Mouse (Mus musculus): ENCODE data around the gene Clip2. TPM values are rescaled to one million over a fixed set of nuclear protein-coding genes. Genes with fewer than 3 reads are reported as not detected.

The Clip2 gene
- 77.0 and 115 TPM in 2 replicates for polyA plus RNA-seq (2012; rRNA removed)

DNA sequence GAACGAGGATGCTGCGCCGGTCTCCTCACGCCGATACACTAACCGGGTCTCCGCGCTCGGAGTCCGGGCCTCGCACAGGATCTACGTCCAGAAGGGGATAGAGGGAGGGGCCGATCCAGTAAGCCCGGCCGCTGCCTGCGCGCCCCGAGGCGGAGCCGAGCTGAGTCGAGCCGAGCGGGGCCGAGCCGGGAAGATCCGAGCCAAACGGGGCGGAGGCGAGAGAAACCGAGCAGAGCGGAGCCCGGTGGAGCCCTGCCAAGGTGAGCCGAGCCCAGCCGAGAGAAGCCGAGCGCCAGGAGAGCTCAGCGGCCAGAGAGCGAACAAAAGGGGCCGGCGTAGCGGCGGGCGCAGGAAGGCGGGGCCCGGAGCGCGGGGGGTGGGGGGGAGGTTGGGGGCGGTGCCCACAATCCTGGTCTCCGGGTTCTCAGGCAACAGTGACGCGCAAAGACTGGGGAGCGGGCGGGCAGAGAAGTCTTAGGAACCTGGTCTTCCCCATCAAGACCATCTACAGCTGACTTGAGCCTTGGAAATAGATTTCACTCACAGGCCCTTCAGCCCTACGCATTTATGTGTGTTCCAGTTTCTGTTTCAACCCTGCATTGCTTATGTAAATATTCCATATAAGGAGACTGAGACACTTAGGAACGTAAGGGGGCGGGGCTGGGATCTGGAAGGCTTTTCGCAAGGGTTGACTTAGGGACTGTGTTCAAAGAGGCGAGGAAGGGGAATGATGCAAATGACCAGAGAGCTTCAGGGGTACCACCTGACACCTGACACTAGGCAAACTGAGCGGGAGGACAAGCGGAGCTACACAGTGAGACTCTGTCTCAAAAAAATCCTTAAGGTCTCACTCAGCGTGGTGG is at the start of gene Clip2:
Clip2 (minus strand) TSS at position 325 of the 863 bp plus-strand sequence.
- TF ChIP-seq CTCF (IDR thresholded peaks at IDR 0.05; ENCODE audit: borderline replicate concordance, extremely low read depth, insufficient read depth, insufficient read length) (no peak), POLR2A (IDR thresholded peaks at IDR 0.05; ENCODE audit: borderline replicate concordance, extremely low read depth, insufficient read depth, insufficient read length, poor library complexity, severe bottlenecking) (peak; percentile 68)
- peak; percentile 98 for DNase-seq (ENCODE audit: low read depth)

GRCm38 (mm10) chr5:134597711-134598110 is 45.5 kb upstream of the Clip2 start:
- TF ChIP-seq POLR2A (IDR thresholded peaks at IDR 0.05; ENCODE audit: borderline replicate concordance, extremely low read depth, insufficient read depth, insufficient read length, poor library complexity, severe bottlenecking) (no peak), CTCF (IDR thresholded peaks at IDR 0.05; ENCODE audit: borderline replicate concordance, extremely low read depth, insufficient read depth, insufficient read length) (no peak)
- DNase-seq (ENCODE audit: low read depth): peak; percentile 47

GRCm38 (mm10) chr5:134593093-134593492 is 40.9 kb upstream of the Clip2 start:
- DNase-seq (ENCODE audit: low read depth): no peak
- TF ChIP-seq CTCF (IDR thresholded peaks at IDR 0.05; ENCODE audit: borderline replicate concordance, extremely low read depth, insufficient read depth, insufficient read length): no peak
- no peak for TF ChIP-seq POLR2A (IDR thresholded peaks at IDR 0.05; ENCODE audit: borderline replicate concordance, extremely low read depth, insufficient read depth, insufficient read length, poor library complexity, severe bottlenecking)

DNA sequence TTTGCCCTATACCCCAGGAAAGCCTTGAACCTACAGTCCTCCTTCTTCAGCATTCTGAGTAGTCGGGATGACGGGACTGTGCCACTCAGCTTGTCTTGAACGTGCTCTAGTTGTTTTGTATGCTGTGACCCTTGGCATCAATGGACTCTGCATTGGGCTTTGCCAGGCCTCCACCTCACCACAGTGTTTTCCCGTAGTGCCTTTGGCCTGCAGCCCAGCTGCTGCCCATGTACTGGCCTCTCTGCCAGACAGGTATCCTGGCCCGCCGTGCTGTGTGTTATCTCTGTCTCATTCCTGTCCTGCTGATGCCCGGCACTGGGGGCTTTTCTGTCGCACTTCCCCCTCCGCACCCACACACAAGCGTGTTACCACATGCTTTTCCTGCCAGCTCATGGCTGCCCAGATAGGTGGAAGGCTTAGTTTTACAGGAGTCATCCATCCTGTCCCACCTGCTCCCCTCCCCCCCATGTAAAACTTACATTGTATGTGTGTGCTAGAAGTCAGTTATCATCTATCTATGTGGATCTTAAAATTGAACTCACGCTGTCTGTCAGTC is 39.9 kb upstream of the Clip2 start:
- DNase-seq (ENCODE audit: low read depth): no peak
- TF ChIP-seq CTCF (IDR thresholded peaks at IDR 0.05; ENCODE audit: borderline replicate concordance, extremely low read depth, insufficient read depth, insufficient read length) (no peak), POLR2A (IDR thresholded peaks at IDR 0.05; ENCODE audit: borderline replicate concordance, extremely low read depth, insufficient read depth, insufficient read length, poor library complexity, severe bottlenecking) (no peak)

GRCm38 (mm10) chr5:134589900-134590299 is 37.7 kb upstream of the Clip2 start:
- no peak for TF ChIP-seq CTCF (IDR thresholded peaks at IDR 0.05; ENCODE audit: borderline replicate concordance, extremely low read depth, insufficient read depth, insufficient read length)
- no peak for TF ChIP-seq POLR2A (IDR thresholded peaks at IDR 0.05; ENCODE audit: borderline replicate concordance, extremely low read depth, insufficient read depth, insufficient read length, poor library complexity, severe bottlenecking)
- DNase-seq (ENCODE audit: low read depth): no peak

GRCm38 (mm10) chr5:134584798-134585197 is 32.6 kb upstream of the Clip2 start:
- no peak for DNase-seq (ENCODE audit: low read depth)

GRCm38 (mm10) chr5:134583884-134584213 is 31.6 kb upstream of the Clip2 start:
- DNase-seq (ENCODE audit: low read depth): no peak
- no peak for TF ChIP-seq CTCF (IDR thresholded peaks at IDR 0.05; ENCODE audit: borderline replicate concordance, extremely low read depth, insufficient read depth, insufficient read length)
- TF ChIP-seq POLR2A (IDR thresholded peaks at IDR 0.05; ENCODE audit: borderline replicate concordance, extremely low read depth, insufficient read depth, insufficient read length, poor library complexity, severe bottlenecking): no peak

More at GRCm38 (mm10) chr5:134584798-134585197, 32.6 kb upstream of the Clip2 start:
- TF ChIP-seq CTCF (IDR thresholded peaks at IDR 0.05; ENCODE audit: borderline replicate concordance, extremely low read depth, insufficient read depth, insufficient read length): no peak

- TF ChIP-seq POLR2A (IDR thresholded peaks at IDR 0.05; ENCODE audit: borderline replicate concordance, extremely low read depth, insufficient read depth, insufficient read length, poor library complexity, severe bottlenecking) (no peak), CTCF (IDR thresholded peaks at IDR 0.05; ENCODE audit: borderline replicate concordance, extremely low read depth, insufficient read depth, insufficient read length) (no peak)
- DNase-seq (ENCODE audit: low read depth): no peak
Observed at GRCm38 (mm10) chr5:134583006-134583883, 31.0 kb upstream of the Clip2 start.

DNA sequence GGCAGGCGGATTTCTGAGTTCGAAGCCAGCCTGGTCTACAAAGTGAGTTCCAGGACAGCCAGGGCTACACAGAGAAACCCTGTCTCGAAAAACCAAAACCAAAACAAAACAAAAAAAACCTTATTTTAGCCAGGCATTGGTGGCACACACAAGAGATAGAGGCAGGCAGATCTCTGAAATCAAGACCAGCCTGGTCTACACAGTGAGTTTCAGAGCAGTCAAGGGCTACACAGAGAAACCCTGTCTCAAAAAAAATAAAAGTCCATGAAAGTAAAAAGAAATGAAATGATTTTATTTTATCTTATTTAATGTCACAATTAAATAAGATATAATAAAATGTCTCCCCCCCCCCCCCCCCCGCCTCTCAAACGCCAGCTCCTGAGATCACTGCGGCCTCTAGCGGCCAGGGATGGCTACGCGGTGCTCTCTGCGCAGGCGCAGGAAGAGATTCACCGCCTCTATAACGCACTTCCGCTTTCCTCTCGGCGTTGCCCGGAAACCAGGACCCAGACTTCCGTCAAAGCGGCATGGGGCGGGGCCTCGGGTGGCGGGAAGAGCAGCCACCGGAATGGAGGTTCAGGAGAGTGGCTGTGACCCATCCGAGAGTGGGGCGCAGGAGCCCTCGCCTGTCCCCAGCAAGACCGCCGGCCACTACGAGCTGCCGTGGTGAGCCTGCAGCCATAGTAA is 30.1 kb upstream of the Clip2 start:
- DNase-seq (ENCODE audit: low read depth): peak; percentile 98
- TF ChIP-seq POLR2A (IDR thresholded peaks at IDR 0.05; ENCODE audit: borderline replicate concordance, extremely low read depth, insufficient read depth, insufficient read length, poor library complexity, severe bottlenecking) (peak; percentile 53; the same call in 1 of the 2 replicates), CTCF (IDR thresholded peaks at IDR 0.05; ENCODE audit: borderline replicate concordance, extremely low read depth, insufficient read depth, insufficient read length) (peak; percentile 87)

DNA sequence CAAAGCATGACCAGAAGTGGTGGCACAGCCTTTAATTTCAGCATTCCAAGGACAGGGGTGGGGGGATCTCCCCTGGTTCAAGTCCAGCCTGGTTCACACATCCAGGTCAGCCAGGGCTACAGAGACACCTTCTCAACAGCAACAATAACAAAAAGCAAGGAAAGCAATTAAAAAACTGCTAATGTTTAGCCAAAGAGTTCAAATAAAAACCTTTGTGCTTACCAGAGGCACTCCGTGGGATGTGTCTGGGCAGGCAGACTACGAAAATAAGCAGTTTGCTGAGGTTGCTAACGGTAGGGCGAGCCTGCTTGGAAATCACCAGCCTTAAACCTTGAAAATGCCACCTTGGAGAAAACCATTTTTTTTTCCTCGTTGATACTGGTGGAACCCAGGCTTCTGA is 28.9 kb upstream of the Clip2 start, which contains the start of gene Rfc2:
Rfc2 (plus strand) TSS at position 221 of the 400 bp plus-strand sequence.
- no peak for DNase-seq (ENCODE audit: low read depth)
- no peak for TF ChIP-seq CTCF (IDR thresholded peaks at IDR 0.05; ENCODE audit: borderline replicate concordance, extremely low read depth, insufficient read depth, insufficient read length)
- TF ChIP-seq POLR2A (IDR thresholded peaks at IDR 0.05; ENCODE audit: borderline replicate concordance, extremely low read depth, insufficient read depth, insufficient read length, poor library complexity, severe bottlenecking): no peak
